Comparison of ENCODE assay signal across 10 mouse cellular contexts in genomic region chr12:108318499-108318898, GRCm38 (mm10). TPM values are rescaled to one million over a fixed set of nuclear protein-coding genes. Genes with fewer than 3 reads are reported as not detected.
DNase-seq lines count a peak whose midpoint lies in the region; ATAC-seq and TF ChIP-seq lines count a peak whose summit lies in the region.
"Had no signal": no experiment of that assay in that cellular context is flagged by ENCODE, and none has a peak within 500 bp of the region (broad histone marks: within the 10 kb centered on the region; RNA-seq: fewer than 3 reads in every experiment).

No protein-coding gene starts in this region.

- H3K9me3 ChIP-seq in heart, embryonic 14.5 days (ENCODE audit: control insufficient read depth, low read length): no peaks in the 10 kb centered on the region
- no peaks in the 10 kb centered on the region for H3K9me3 ChIP-seq in ES-E14 (ENCODE audit: control insufficient read depth, insufficient read depth, low read depth, low read length)
- H3K9me3 ChIP-seq in forebrain, embryonic 14.5 days (replicated peaks; ENCODE audit: control insufficient read depth, low read length): no peaks in the 10 kb centered on the region
- no peaks in the 10 kb centered on the region for H3K9me3 ChIP-seq in limb, embryonic 15.5 days
- H3K9me3 ChIP-seq: liver, embryonic 15.5 days had no signal

- peak overlapping the region in 1 of 2 experiments; percentile 29; a peak in 2 of 4 replicates for H3K4me3 ChIP-seq in heart, embryonic 14.5 days (ENCODE audit: control insufficient read depth in 1 of 2, insufficient read depth in 1 of 2, low read depth in 1 of 2, low read length in 2 of 2)
- peak overlapping the region; percentile 40 to 57; a peak in 3 of 4 replicates for H3K4me3 ChIP-seq in ES-E14 (ENCODE audit: insufficient read depth in 1 of 2, low read depth in 1 of 2, low read length in 2 of 2, poor library complexity in 1 of 2, severe bottlenecking in 1 of 2)
- no peak overlapping the region for H3K4me3 ChIP-seq in forebrain, embryonic 14.5 days (ENCODE audit: low read depth, low read length)
- no peak overlapping the region for H3K4me3 ChIP-seq in limb, embryonic 15.5 days
- H3K4me3 ChIP-seq: liver, embryonic 15.5 days had no signal

- intact Hi-C loops in heart, postnatal 14 days (cut with DNase I): no loop called here

- no peak overlapping the region for H3K9ac ChIP-seq in heart, embryonic 14.5 days (ENCODE audit: low read length)
- H3K9ac ChIP-seq in ES-E14 (ENCODE audit: insufficient read depth, low read depth, low read length, poor library complexity, severe bottlenecking): peak overlapping the region; percentile 21; the same call in 1 of the 2 replicates
- H3K9ac ChIP-seq in forebrain, embryonic 14.5 days (ENCODE audit: low read length): no peak overlapping the region; the same call in 1 of the 2 replicates
- no peak overlapping the region for H3K9ac ChIP-seq in limb, embryonic 15.5 days
- H3K9ac ChIP-seq: liver, embryonic 15.5 days had no signal

- peaks cover 49% of the 10 kb centered on the region for H3K27me3 ChIP-seq in heart, embryonic 14.5 days (ENCODE audit: control insufficient read depth, insufficient read depth, low read length)
- H3K27me3 ChIP-seq in forebrain, embryonic 14.5 days (replicated peaks; ENCODE audit: control insufficient read depth, insufficient read depth, low read length): no peaks in the 10 kb centered on the region
- peaks cover 63% of the 10 kb centered on the region for H3K27me3 ChIP-seq in limb, embryonic 15.5 days

- 10% methylated on average over 37 of the region's 37 CpGs for WGBS in heart, embryonic 14.5 days
- 33% methylated on average over 37 of the region's 37 CpGs for WGBS in forebrain, embryonic 14.5 days
- WGBS in limb, embryonic 15.5 days: 7% methylated on average over 37 of the region's 37 CpGs

- H3K4me1 ChIP-seq in heart, embryonic 14.5 days (ENCODE audit: control insufficient read depth in 2 of 2, insufficient read depth in 2 of 2, low read length in 2 of 2): peaks cover 9 to 15% of the 10 kb centered on the region in 2 experiments
- H3K4me1 ChIP-seq in ES-E14 (ENCODE audit: control insufficient read depth in 2 of 2, insufficient read depth in 2 of 2, low read length in 2 of 2, poor library complexity in 1 of 2): peaks cover 3 to 25% of the 10 kb centered on the region in 2 experiments; a peak in 2 of 4 replicates
- peaks cover 33% of the 10 kb centered on the region for H3K4me1 ChIP-seq in forebrain, embryonic 14.5 days (ENCODE audit: control insufficient read depth, insufficient read depth, low read length)
- H3K4me1 ChIP-seq in limb, embryonic 15.5 days: peaks cover 16% of the 10 kb centered on the region
- H3K4me1 ChIP-seq: liver, embryonic 15.5 days had no signal

- in situ Hi-C loops in ES-E14 (cut with MboI; ENCODE audit: low sequenced_read_pairs in 2 of 2, unreplicated experiment in 2 of 2): no loop called here

- H3K36me3 ChIP-seq in heart, embryonic 14.5 days (ENCODE audit: control insufficient read depth, insufficient read depth, low read length): no peaks in the 10 kb centered on the region
- no peaks in the 10 kb centered on the region for H3K36me3 ChIP-seq in ES-E14 (ENCODE audit: control insufficient read depth, insufficient read depth, low read length, poor library complexity, severe bottlenecking)
- H3K36me3 ChIP-seq in forebrain, embryonic 14.5 days (ENCODE audit: control insufficient read depth, insufficient read depth, low read length): no peaks in the 10 kb centered on the region
- no peaks in the 10 kb centered on the region for H3K36me3 ChIP-seq in limb, embryonic 15.5 days
- H3K36me3 ChIP-seq: liver, embryonic 15.5 days had no signal

- DNase-seq in heart, postnatal 14 days: no peak
- no peak for DNase-seq in ES-E14 (ENCODE audit: low read depth, low spot score)
- DNase-seq in forebrain, embryonic 14.5 days (ENCODE audit: low spot score): no peak
- DNase-seq in left cerebral cortex, adult 8-10 months (ENCODE audit: low spot score in 2 of 2): no peak
- no peak for DNase-seq in cerebellum, postnatal 36 days
- DNase-seq in lung, postnatal 25 days (ENCODE audit: low spot score): no peak
- DNase-seq: kidney, postnatal 14 days had no signal

- H3K4me2 ChIP-seq in heart, embryonic 14.5 days (ENCODE audit: low read length): peak overlapping the region; percentile 51
- 0 out of 2 replicates have a peak overlapping the region, but pooled peaks have one; percentile 9 for H3K4me2 ChIP-seq in forebrain, embryonic 14.5 days (ENCODE audit: low read length)
- H3K4me2 ChIP-seq in limb, embryonic 15.5 days: peak overlapping the region; percentile 11
- H3K4me2 ChIP-seq: liver, embryonic 15.5 days had no signal

- H3K27ac ChIP-seq in heart, embryonic 14.5 days (replicated peaks in 1 of 2; ENCODE audit: control insufficient read depth in 1 of 2, insufficient read depth in 1 of 2, low read depth in 2 of 2, low read length in 2 of 2): no peak overlapping the region
- no peak overlapping the region for H3K27ac ChIP-seq in ES-E14 (ENCODE audit: insufficient read depth, low read depth, low read length, poor library complexity, severe bottlenecking)
- H3K27ac ChIP-seq in forebrain, embryonic 14.5 days (ENCODE audit: low read depth, low read length): no peak overlapping the region
- no peak overlapping the region for H3K27ac ChIP-seq in limb, embryonic 15.5 days
- H3K27ac ChIP-seq: liver, embryonic 15.5 days had no signal

- ATAC-seq in heart, embryonic 14.5 days (ENCODE audit: insufficient number of reproducible peaks, insufficient read depth, low FRiP score, low read depth): 0 out of 2 replicates have a peak, but pooled peaks have one; percentile 10
- no peak for ATAC-seq in forebrain, embryonic 14.5 days
- no peak for ATAC-seq in limb, embryonic 15.5 days (ENCODE audit: insufficient number of reproducible peaks, low FRiP score, low TSS enrichment, low read depth)

TF ChIP-seq in ES-E14, 5 proteins besides CTCF, POLR2A, EP300 and RAD21:
- TF ChIP-seq ZNF384 (IDR thresholded peaks at IDR 0.05; ENCODE audit: low read depth, low read length): no peak
- no peak for TF ChIP-seq ZC3H11A (IDR thresholded peaks at IDR 0.05; ENCODE audit: borderline replicate concordance, low read depth, low read length)
- TF ChIP-seq CHD2 (IDR thresholded peaks at IDR 0.05; ENCODE audit: low read depth, low read length): no peak
- TF ChIP-seq MAFK (IDR thresholded peaks at IDR 0.05; ENCODE audit: insufficient read depth, low read depth, low read length): no peak
- TF ChIP-seq HCFC1 (IDR thresholded peaks at IDR 0.05; ENCODE audit: borderline replicate concordance, insufficient read depth, low read length): no peak

RNA-seq across cellular contexts. Expression of gene Hhipl1, which starts 12.4 kb away (rescaled TPM):
- polyA plus RNA-seq in heart, embryonic 14.5 days (2014; fragmentation: Nextera tagmentation; extraction: Ambion mirVana): 0.63 and 0.84 TPM in 2 replicates
- 1 to 10 TPM; 1.7 TPM for total RNA-seq in heart, postnatal 14 days (2021)
- total RNA-seq in ES-E14 (2012; rRNA removed): 0.53 and 1.0 TPM in 2 replicates
- polyA plus RNA-seq in forebrain, embryonic 14.5 days (2014; fragmentation: Nextera tagmentation; extraction: Ambion mirVana): 1.0 and 1.4 TPM in 2 replicates
- polyA plus RNA-seq in limb, embryonic 15.5 days (2015; fragmentation: Nextera tagmentation; extraction: Ambion mirVana): 0.97 and 1.4 TPM in 2 replicates
- 10 to 100 TPM in 3 of 4 experiments, 1 to 10 TPM in 1; 9.4 to 11.2 (median 10.7) TPM for total RNA-seq in left cerebral cortex, adult 8-10 months (2022)

RNA-seq across cellular contexts. Expression of gene Cyp46a1, which starts 15.7 kb away (rescaled TPM):
- polyA plus RNA-seq in heart, embryonic 14.5 days (2014; fragmentation: Nextera tagmentation; extraction: Ambion mirVana): 4.2 and 4.6 TPM in 2 replicates
- 1 to 10 TPM in 1 of 2 experiments, under 1 TPM in 1; 0.54 to 1.7 TPM for total RNA-seq in heart, postnatal 14 days (2021)
- 0.98 and 1.6 TPM in 2 replicates for total RNA-seq in ES-E14 (2012; rRNA removed)
- polyA plus RNA-seq in forebrain, embryonic 14.5 days (2014; fragmentation: Nextera tagmentation; extraction: Ambion mirVana): 10.9 and 14.3 TPM in 2 replicates
- 6.3 and 7.6 TPM in 2 replicates for polyA plus RNA-seq in limb, embryonic 15.5 days (2015; fragmentation: Nextera tagmentation; extraction: Ambion mirVana)
- 100 to 1,000 TPM; 254 to 259 (median 256) TPM for total RNA-seq in left cerebral cortex, adult 8-10 months (2022)

RNA-seq across cellular contexts. Expression of gene Ccdc85c, which starts 43.3 kb away (rescaled TPM):
- 7.2 and 8.2 TPM in 2 replicates for polyA plus RNA-seq in heart, embryonic 14.5 days (2014; fragmentation: Nextera tagmentation; extraction: Ambion mirVana)
- 10 to 100 TPM; 33.2 to 35.2 TPM for total RNA-seq in heart, postnatal 14 days (2021)
- total RNA-seq in ES-E14 (2012; rRNA removed): 21.9 and 24.4 TPM in 2 replicates
- polyA plus RNA-seq in forebrain, embryonic 14.5 days (2014; fragmentation: Nextera tagmentation; extraction: Ambion mirVana): 13.6 and 14.5 TPM in 2 replicates
- polyA plus RNA-seq in limb, embryonic 15.5 days (2015; fragmentation: Nextera tagmentation; extraction: Ambion mirVana): 4.2 and 4.7 TPM in 2 replicates
- total RNA-seq in left cerebral cortex, adult 8-10 months (2022): 10 to 100 TPM; 71.7 to 85.8 (median 80.1) TPM

RNA-seq across cellular contexts. Expression of gene Eml1, which starts 52.3 kb away (rescaled TPM):
- polyA plus RNA-seq in heart, embryonic 14.5 days (2014; fragmentation: Nextera tagmentation; extraction: Ambion mirVana): 69.5 and 77.2 TPM in 2 replicates
- 10 to 100 TPM; 81.7 to 89.8 TPM for total RNA-seq in heart, postnatal 14 days (2021)
- total RNA-seq in ES-E14 (2012; rRNA removed): 2.9 and 4.2 TPM in 2 replicates
- polyA plus RNA-seq in forebrain, embryonic 14.5 days (2014; fragmentation: Nextera tagmentation; extraction: Ambion mirVana): 52.2 and 57.1 TPM in 2 replicates
- 46.0 and 60.3 TPM in 2 replicates for polyA plus RNA-seq in limb, embryonic 15.5 days (2015; fragmentation: Nextera tagmentation; extraction: Ambion mirVana)
- 10 to 100 TPM; 60.1 to 66.2 (median 60.8) TPM for total RNA-seq in left cerebral cortex, adult 8-10 months (2022)

Comparison
In these comparisons a context has a peak if more than half of its experiments do, and no peak if none do; other contexts are left out.
1. H3K4me3 ChIP-seq: peak in ES-E14 (2 of 2); none in forebrain, embryonic 14.5 days (single experiment) and limb, embryonic 15.5 days (single experiment).
2. RNA of gene Cyp46a1, which starts 15.7 kb away (total RNA-seq): 254 to 259 TPM in left cerebral cortex, adult 8-10 months; 0.54 to 1.7 TPM in heart, postnatal 14 days and 0.98 to 1.6 TPM in ES-E14; every median in the first group is over 10 times any median in the second.
3. Peak in every context shown above with its lines, with median percentiles within 50 percentile points of each other: H3K4me2 ChIP-seq.